Comparison of ENCODE assay signal across 16 mouse cellular contexts in the genomic region with DNA sequence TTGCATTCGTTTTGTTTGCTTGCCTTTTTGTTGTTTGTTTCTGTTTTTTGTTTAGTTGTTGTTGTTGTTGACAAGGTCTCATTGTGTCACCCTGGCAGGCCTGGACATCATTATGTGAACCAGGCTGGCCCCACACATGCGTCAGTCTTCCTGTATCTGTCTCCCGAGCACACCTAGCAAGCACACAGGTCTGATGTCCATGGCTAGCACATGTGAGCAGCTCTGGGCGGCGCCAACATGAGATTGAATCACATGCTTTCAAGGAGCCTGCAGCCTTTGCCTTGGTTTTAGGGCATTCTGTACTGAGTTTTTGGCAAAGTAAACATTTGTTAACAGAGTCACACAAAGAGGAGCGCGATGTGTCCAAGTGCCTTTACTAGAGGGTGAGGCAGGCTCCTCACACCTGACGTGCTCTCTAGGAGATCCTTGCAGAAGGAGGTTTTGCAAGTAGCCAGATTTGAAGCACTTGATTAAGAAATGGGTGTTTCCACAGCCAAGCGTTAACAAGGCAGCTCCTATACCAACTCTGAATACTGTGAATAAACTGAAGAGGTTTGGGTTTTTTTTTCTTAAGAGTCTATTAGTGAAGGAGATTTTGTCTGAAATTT.
"Had no signal": no experiment of that assay in that cellular context is flagged by ENCODE, and none has a peak within 500 bp of the region (broad histone marks: within the 10 kb centered on the region; RNA-seq: fewer than 3 reads in every experiment).

No protein-coding gene starts in this region.

- H3K27me3 ChIP-seq: liver, embryonic 12.5 days; megakaryocyte, embryonic 14.5 days; midbrain, embryonic 13.5 days; midbrain, embryonic 15.5 days; neural tube, embryonic 12.5 days had no signal

- ATAC-seq: liver, embryonic 12.5 days; midbrain, embryonic 13.5 days; midbrain, embryonic 15.5 days had no signal

- H3K9me3 ChIP-seq: liver, embryonic 12.5 days; midbrain, embryonic 13.5 days; midbrain, embryonic 15.5 days; neural tube, embryonic 12.5 days had no signal

- H3K36me3 ChIP-seq: liver, embryonic 12.5 days; midbrain, embryonic 13.5 days; midbrain, embryonic 15.5 days; neural tube, embryonic 12.5 days had no signal

- H3K4me1 ChIP-seq: liver, embryonic 12.5 days; megakaryocyte, embryonic 14.5 days; midbrain, embryonic 13.5 days; midbrain, embryonic 15.5 days; neural tube, embryonic 12.5 days had no signal

- DNase-seq: lung, embryonic 14.5 days; right cerebral cortex, adult 18-20 months; right cerebral cortex, postnatal 25 days; right cerebral cortex, postnatal 4 days; spleen, adult 18-20 months; thymus, adult 18-20 months; thymus, postnatal 14 days; thymus, postnatal 36 days had no signal

- H3K9ac ChIP-seq: liver, embryonic 12.5 days; liver, embryonic 14.5 days; lung, embryonic 14.5 days; midbrain, embryonic 13.5 days; midbrain, embryonic 15.5 days; neural tube, embryonic 12.5 days had no signal

- H3K27ac ChIP-seq: liver, embryonic 12.5 days; liver, embryonic 14.5 days; macrophage; midbrain, embryonic 13.5 days; midbrain, embryonic 15.5 days; neural tube, embryonic 12.5 days had no signal

- H3K4me3 ChIP-seq: liver, embryonic 12.5 days; megakaryocyte, embryonic 14.5 days; midbrain, embryonic 13.5 days; midbrain, embryonic 15.5 days; neural tube, embryonic 12.5 days had no signal

- H3K4me2 ChIP-seq: liver, embryonic 12.5 days; lung, embryonic 14.5 days; midbrain, embryonic 11.5 days; midbrain, embryonic 13.5 days; midbrain, embryonic 15.5 days; neural tube, embryonic 12.5 days had no signal
